Mouse (Mus musculus): ENCODE measurements at regions not wholly inside any gene's neighbourhood (a gene's known extent, or its start where the extent isn't known, plus 50 kb on each side); places are given as distances from the start of the nearest gene placed in this dataset.

- no peaks in the 10 kb centered on the region for H3K4me1 ChIP-seq (ENCODE audit: control insufficient read depth, insufficient read depth, low read length)
- TF ChIP-seq POLR2A (IDR thresholded peaks at IDR 0.05; ENCODE audit: extremely low read depth, insufficient read depth, low read length) (no peak), CTCF (IDR thresholded peaks at IDR 0.05; ENCODE audit: low read depth, low read length) (no peak)
- H3K9ac ChIP-seq (ENCODE audit: low read depth, low read length) = no peak overlapping the region
- no peak overlapping the region for H3K27ac ChIP-seq (replicated peaks; ENCODE audit: insufficient read depth, low read depth, low read length)
- no peaks in the 10 kb centered on the region for H3K79me2 ChIP-seq (ENCODE audit: control insufficient read depth, insufficient read depth, low read length)
- no peaks in the 10 kb centered on the region for H3K27me3 ChIP-seq (ENCODE audit: control insufficient read depth, insufficient read depth, low read length)
- DNase-seq (ENCODE audit: extremely low read depth, low read depth, low spot score) = no peak
- 82% methylated on average over 7 of the region's 7 CpGs for WGBS
- no peak overlapping the region for H3K4me3 ChIP-seq (ENCODE audit: insufficient read depth, low read depth, low read length)
- no peaks in the 10 kb centered on the region for H3K36me3 ChIP-seq (ENCODE audit: control insufficient read depth, insufficient read depth, low read length)
Measured at GRCm38 (mm10) chr5:97256445-97257060, 135.6 kb downstream of the Naa11 start.

GRCm38 (mm10) chr5:97236930-97237329, 125.5 kb upstream of the Paqr3 start:
- H3K79me2 ChIP-seq (ENCODE audit: control insufficient read depth, insufficient read depth, low read length) = no peaks in the 10 kb centered on the region
- no peak overlapping the region for H3K27ac ChIP-seq (replicated peaks; ENCODE audit: insufficient read depth, low read depth, low read length)
- H3K4me1 ChIP-seq (ENCODE audit: control insufficient read depth, insufficient read depth, low read length) = no peaks in the 10 kb centered on the region
- no peak overlapping the region for H3K4me3 ChIP-seq (ENCODE audit: insufficient read depth, low read depth, low read length)
- no peak for TF ChIP-seq POLR2A (IDR thresholded peaks at IDR 0.05; ENCODE audit: extremely low read depth, insufficient read depth, low read length)
- TF ChIP-seq CTCF (IDR thresholded peaks at IDR 0.05; ENCODE audit: low read depth, low read length) = no peak
- no peaks in the 10 kb centered on the region for H3K27me3 ChIP-seq (ENCODE audit: control insufficient read depth, insufficient read depth, low read length)
- peak; percentile 1 for DNase-seq (ENCODE audit: extremely low read depth, low read depth, low spot score)
- WGBS = 20% methylated on average over 2 of the region's 2 CpGs
- no peaks in the 10 kb centered on the region for H3K36me3 ChIP-seq (ENCODE audit: control insufficient read depth, insufficient read depth, low read length)
- no peak overlapping the region for H3K9ac ChIP-seq (ENCODE audit: low read depth, low read length)

- H3K4me3 ChIP-seq (ENCODE audit: insufficient read depth, low read depth, low read length) = no peak overlapping the region
- no peaks in the 10 kb centered on the region for H3K79me2 ChIP-seq (ENCODE audit: control insufficient read depth, insufficient read depth, low read length)
- H3K9ac ChIP-seq (ENCODE audit: low read depth, low read length) = no peak overlapping the region
- H3K36me3 ChIP-seq (ENCODE audit: control insufficient read depth, insufficient read depth, low read length) = no peaks in the 10 kb centered on the region
- H3K4me1 ChIP-seq (ENCODE audit: control insufficient read depth, insufficient read depth, low read length) = no peaks in the 10 kb centered on the region
- 59% methylated on average over 2 of the region's 2 CpGs for WGBS
- TF ChIP-seq CTCF (IDR thresholded peaks at IDR 0.05; ENCODE audit: low read depth, low read length) = no peak
- DNase-seq (ENCODE audit: extremely low read depth, low read depth, low spot score) = no peak
- H3K27me3 ChIP-seq (ENCODE audit: control insufficient read depth, insufficient read depth, low read length) = no peaks in the 10 kb centered on the region
- no peak overlapping the region for H3K27ac ChIP-seq (replicated peaks; ENCODE audit: insufficient read depth, low read depth, low read length)
Measured at GRCm38 (mm10) chr5:97226425-97226824, 115.0 kb upstream of the Paqr3 start.

- Histone ChIP-seq H3K9ac (ENCODE audit: low read depth, low read length) (no peak overlapping the region), H3K79me2 (ENCODE audit: control insufficient read depth, insufficient read depth, low read length) (no peaks in the 10 kb centered on the region), H3K4me1 (ENCODE audit: control insufficient read depth, insufficient read depth, low read length) (no peaks in the 10 kb centered on the region), H3K4me3 (ENCODE audit: insufficient read depth, low read depth, low read length) (no peak overlapping the region), H3K36me3 (ENCODE audit: control insufficient read depth, insufficient read depth, low read length) (no peaks in the 10 kb centered on the region), H3K27ac (replicated peaks; ENCODE audit: insufficient read depth, low read depth, low read length) (no peak overlapping the region), H3K27me3 (ENCODE audit: control insufficient read depth, insufficient read depth, low read length) (no peaks in the 10 kb centered on the region)
- WGBS = 87% methylated on average over 12 of the region's 12 CpGs
- no peak for TF ChIP-seq POLR2A (IDR thresholded peaks at IDR 0.05; ENCODE audit: extremely low read depth, insufficient read depth, low read length)
- no peak for TF ChIP-seq CTCF (IDR thresholded peaks at IDR 0.05; ENCODE audit: low read depth, low read length)
- no peak for DNase-seq (ENCODE audit: extremely low read depth, low read depth, low spot score)
Measured at GRCm38 (mm10) chr5:97223238-97223857, 112.0 kb upstream of the Paqr3 start.

- TF ChIP-seq POLR2A (IDR thresholded peaks at IDR 0.05; ENCODE audit: extremely low read depth, insufficient read depth, low read length) (no peak), CTCF (IDR thresholded peaks at IDR 0.05; ENCODE audit: low read depth, low read length) (no peak)
- H3K27ac ChIP-seq (replicated peaks; ENCODE audit: insufficient read depth, low read depth, low read length) = no peak overlapping the region
- no peak overlapping the region for H3K9ac ChIP-seq (ENCODE audit: low read depth, low read length)
- WGBS = 76% methylated on average over 12 of the region's 12 CpGs
- H3K4me3 ChIP-seq (ENCODE audit: insufficient read depth, low read depth, low read length) = no peak overlapping the region
- H3K4me1 ChIP-seq (ENCODE audit: control insufficient read depth, insufficient read depth, low read length) = no peaks in the 10 kb centered on the region
- no peaks in the 10 kb centered on the region for H3K36me3 ChIP-seq (ENCODE audit: control insufficient read depth, insufficient read depth, low read length)
- H3K79me2 ChIP-seq (ENCODE audit: control insufficient read depth, insufficient read depth, low read length) = no peaks in the 10 kb centered on the region
- DNase-seq (ENCODE audit: extremely low read depth, low read depth, low spot score) = no peak
- no peaks in the 10 kb centered on the region for H3K27me3 ChIP-seq (ENCODE audit: control insufficient read depth, insufficient read depth, low read length)
Measured at GRCm38 (mm10) chr5:97222489-97223237, 111.3 kb upstream of the Paqr3 start.

- Histone ChIP-seq H3K27me3 (ENCODE audit: control insufficient read depth, insufficient read depth, low read length) (no peaks in the 10 kb centered on the region), H3K4me3 (ENCODE audit: insufficient read depth, low read depth, low read length) (no peak overlapping the region), H3K9ac (ENCODE audit: low read depth, low read length) (no peak overlapping the region), H3K79me2 (ENCODE audit: control insufficient read depth, insufficient read depth, low read length) (no peaks in the 10 kb centered on the region), H3K27ac (replicated peaks; ENCODE audit: insufficient read depth, low read depth, low read length) (no peak overlapping the region), H3K36me3 (ENCODE audit: control insufficient read depth, insufficient read depth, low read length) (no peaks in the 10 kb centered on the region), H3K4me1 (ENCODE audit: control insufficient read depth, insufficient read depth, low read length) (no peaks in the 10 kb centered on the region)
- DNase-seq (ENCODE audit: extremely low read depth, low read depth, low spot score) = no peak
- no peak for TF ChIP-seq CTCF (IDR thresholded peaks at IDR 0.05; ENCODE audit: low read depth, low read length)
- TF ChIP-seq POLR2A (IDR thresholded peaks at IDR 0.05; ENCODE audit: extremely low read depth, insufficient read depth, low read length) = no peak
- 76% methylated on average over 1 of the region's 1 CpGs for WGBS
Measured at GRCm38 (mm10) chr5:97218712-97219111, 107.3 kb upstream of the Paqr3 start.

All from liver, adult 2 months (tissue).